ENCODE assay signal across 23 mouse cellular contexts in genomic region chr6:125729986-125730535, GRCm38 (mm10). TPM values are rescaled to one million over a fixed set of nuclear protein-coding genes. Genes with fewer than 3 reads are reported as not detected.
"Had no signal": no experiment of that assay in that cellular context is flagged by ENCODE, and none has a peak within 500 bp of the region (broad histone marks: within the 10 kb centered on the region; RNA-seq: fewer than 3 reads in every experiment).

No protein-coding gene starts in this region.

- H3K27ac ChIP-seq: kidney, embryonic 15.5 days; limb, embryonic 15.5 days; liver, embryonic 13.5 days; midbrain, embryonic 12.5 days; midbrain, embryonic 15.5 days; neural tube, embryonic 13.5 days; stomach, embryonic 15.5 days had no signal

- H3K4me3 ChIP-seq: kidney, embryonic 15.5 days; limb, embryonic 15.5 days; liver, embryonic 13.5 days; midbrain, embryonic 12.5 days; midbrain, embryonic 15.5 days; myocyte; neural tube, embryonic 13.5 days; stomach, embryonic 15.5 days had no signal

- H3K36me3 ChIP-seq: kidney, embryonic 15.5 days; limb, embryonic 15.5 days; liver, embryonic 13.5 days; midbrain, embryonic 12.5 days; midbrain, embryonic 15.5 days; neural tube, embryonic 13.5 days; stomach, embryonic 15.5 days had no signal

- H3K9ac ChIP-seq: kidney, embryonic 15.5 days; limb, embryonic 15.5 days; liver, embryonic 13.5 days; midbrain, embryonic 12.5 days; midbrain, embryonic 15.5 days; neural tube, embryonic 13.5 days; stomach, embryonic 15.5 days had no signal

- H3K4me2 ChIP-seq: kidney, embryonic 15.5 days; limb, embryonic 15.5 days; liver, embryonic 13.5 days; midbrain, embryonic 12.5 days; midbrain, embryonic 15.5 days; neural tube, embryonic 13.5 days; stomach, embryonic 15.5 days had no signal

- H3K9me3 ChIP-seq: limb, embryonic 15.5 days; liver, embryonic 13.5 days; midbrain, embryonic 12.5 days; midbrain, embryonic 15.5 days; neural tube, embryonic 13.5 days; stomach, embryonic 15.5 days had no signal

- H3K27me3 ChIP-seq: kidney, embryonic 15.5 days; limb, embryonic 15.5 days; liver, embryonic 13.5 days; midbrain, embryonic 12.5 days; midbrain, embryonic 15.5 days; neural tube, embryonic 13.5 days; stomach, embryonic 15.5 days had no signal

- H3K4me1 ChIP-seq: kidney, embryonic 15.5 days; liver, embryonic 13.5 days; midbrain, embryonic 12.5 days; midbrain, embryonic 15.5 days; neural tube, embryonic 13.5 days; stomach, embryonic 15.5 days had no signal

- ATAC-seq: midbrain, embryonic 15.5 days had no signal

- DNase-seq: kidney, adult 11 months; kidney, adult 8-10 months; kidney, postnatal 10 days; kidney, postnatal 36 days; layer of hippocampus, postnatal 36 days; liver, embryonic 13.5 days; lung, adult 2 months; lung, postnatal 14 days; retina, postnatal 1 day; right cerebral cortex, postnatal 25 days; spleen, adult 18-20 months; thymus, postnatal 25 days had no signal

RNA-seq across cellular contexts. Expression of gene Ano2, which starts 39.8 kb away (rescaled TPM):
- total RNA-seq: megakaryocyte progenitor cell, adult 5-6 weeks; megakaryocyte-erythroid progenitor cell, adult 5-6 weeks; neutrophil, adult 5-6 weeks had no signal
- polyA plus RNA-seq: liver, embryonic 16.5 days; myocyte had no signal
